Mouse (Mus musculus) urinary bladder, postnatal 36 days (tissue): ENCODE data around the gene 1500009C09Rik.

ENCODE experiments used
- DNase-seq, 2 experiments: peaks; one replicate each; pipeline ENCODE4 v3.0.0; 2022; ENCODE audit warnings: low spot score in 2 of 2, mixed read lengths in 1 of 2

The 1500009C09Rik gene

GRCm38 (mm10) chr15:82252097-82252496, at the start of gene 1500009C09Rik:
TSS of gene 1500009C09Rik (plus strand) at chr15:82252397.
- DNase-seq, result no peak

- DNase-seq, result no peak
Observed at GRCm38 (mm10) chr15:82203090-82203489, 49.1 kb upstream of the 1500009C09Rik start.

- DNase-seq, result no peak
Observed at GRCm38 (mm10) chr15:82203611-82204351, 48.4 kb upstream of the 1500009C09Rik start.

DNA sequence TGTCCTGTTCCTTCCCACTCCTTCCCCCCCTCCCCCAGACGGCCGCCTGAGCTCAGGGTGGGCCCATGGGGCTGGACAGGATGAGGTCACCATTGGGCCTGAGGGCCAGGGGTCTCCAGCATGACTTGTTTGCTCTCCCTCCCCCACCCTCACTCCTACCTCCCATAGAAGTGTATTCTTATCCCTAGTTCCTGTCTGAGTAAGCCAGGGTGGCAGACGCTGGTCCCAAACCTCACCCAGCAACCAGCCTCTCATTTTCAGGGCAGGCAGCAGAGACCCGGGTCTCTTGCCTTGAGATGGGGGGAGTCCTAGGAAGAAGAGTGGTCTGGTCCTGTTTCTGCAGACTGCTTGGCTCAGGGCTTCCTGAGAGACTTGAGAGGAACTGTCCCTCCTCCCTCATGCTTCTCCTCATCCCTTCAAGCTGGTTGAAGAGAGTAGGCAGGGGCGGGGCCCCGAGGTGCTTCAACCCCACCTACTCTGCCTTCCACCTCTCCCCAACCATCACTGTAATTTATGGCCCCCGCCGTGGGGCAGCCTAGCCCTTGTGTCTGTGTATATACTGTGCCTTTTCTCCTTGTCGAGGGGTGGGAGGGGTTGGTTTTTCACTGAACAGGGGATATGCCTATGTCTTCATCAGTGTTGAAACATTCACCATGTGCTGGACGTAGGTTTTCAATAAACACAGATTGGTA, 47.4 kb upstream of the 1500009C09Rik start:
- no peak for DNase-seq

DNA sequence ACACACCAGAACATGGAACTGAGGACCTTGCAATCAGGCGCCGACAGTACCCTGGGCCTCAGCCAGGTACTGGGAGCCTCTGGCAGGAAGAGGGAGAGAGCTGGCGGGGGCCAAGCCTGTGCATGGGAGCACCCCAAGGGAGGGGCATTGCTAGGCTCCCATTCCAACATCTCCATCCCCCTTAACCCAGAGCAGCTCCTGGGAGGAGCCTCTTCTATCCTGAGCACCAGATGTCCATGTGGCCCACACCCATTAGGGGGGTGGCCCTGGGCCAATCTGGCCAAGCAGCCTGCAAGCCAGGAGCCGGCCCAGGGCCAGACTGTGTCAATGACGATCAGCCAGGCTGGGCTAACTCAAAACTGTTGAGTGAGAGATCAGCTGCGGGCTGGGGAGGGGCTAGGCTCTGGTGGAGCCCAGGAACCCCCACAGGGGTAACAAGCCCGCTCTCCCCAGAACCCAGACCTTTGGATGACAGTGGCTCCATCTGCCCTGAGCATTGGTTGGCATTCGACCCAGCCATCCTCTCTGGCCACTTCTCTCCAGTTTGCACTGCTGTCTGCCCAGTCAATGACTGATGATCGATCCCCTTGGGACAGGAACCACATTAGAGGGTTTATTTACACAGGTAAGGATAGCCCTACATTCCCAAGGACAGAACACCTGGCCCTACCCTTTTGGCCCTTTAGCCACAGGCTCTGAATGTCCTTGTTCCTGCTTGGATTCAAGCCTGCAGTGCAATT, 45.7 kb upstream of the 1500009C09Rik start:
- peak; percentile 36 to 63 for DNase-seq

DNA sequence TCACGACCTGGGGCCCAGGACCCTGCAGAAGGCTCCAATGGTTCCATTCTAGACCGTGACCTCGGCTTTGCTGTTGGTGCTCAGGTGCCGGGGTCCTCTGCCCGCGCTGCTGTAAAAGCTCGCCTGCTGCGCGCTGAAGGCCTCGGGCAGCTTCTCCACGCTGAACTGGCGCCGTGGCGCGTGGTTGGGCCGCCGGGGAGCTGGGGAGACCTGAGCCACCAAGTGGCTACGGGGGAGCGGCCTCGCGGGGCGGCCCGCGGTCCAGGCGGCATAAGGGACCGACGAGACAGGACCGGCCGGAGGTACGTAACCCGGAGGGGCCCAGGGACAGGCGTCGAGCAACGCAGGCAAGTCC, 45.1 kb upstream of the 1500009C09Rik start:
- DNase-seq, result no peak

- no peak for DNase-seq
Observed at GRCm38 (mm10) chr15:82207504-82208219, 44.5 kb upstream of the 1500009C09Rik start.

DNA sequence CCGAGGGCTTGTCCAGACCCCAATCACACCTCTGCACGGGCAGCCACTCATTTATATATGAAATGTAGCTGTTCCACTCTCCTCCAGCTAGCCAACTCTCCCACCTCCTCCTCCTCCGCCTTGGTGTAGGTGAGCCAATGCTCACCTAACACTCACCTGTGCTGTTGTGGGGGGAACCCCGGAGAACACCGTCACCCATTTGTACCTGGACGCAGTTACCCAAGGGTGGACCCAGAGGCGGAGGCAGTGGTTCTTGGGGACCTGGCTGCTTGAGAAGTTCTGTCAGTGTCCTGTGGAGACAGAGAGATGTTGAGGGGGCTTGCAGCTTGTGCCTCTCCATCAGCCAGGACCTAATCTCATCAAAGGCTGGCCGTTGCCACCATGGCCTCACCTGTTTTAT, 43.9 kb upstream of the 1500009C09Rik start:
- DNase-seq, result no peak

GRCm38 (mm10) chr15:82209295-82210050, 42.7 kb upstream of the 1500009C09Rik start:
- DNase-seq, result no peak

DNA sequence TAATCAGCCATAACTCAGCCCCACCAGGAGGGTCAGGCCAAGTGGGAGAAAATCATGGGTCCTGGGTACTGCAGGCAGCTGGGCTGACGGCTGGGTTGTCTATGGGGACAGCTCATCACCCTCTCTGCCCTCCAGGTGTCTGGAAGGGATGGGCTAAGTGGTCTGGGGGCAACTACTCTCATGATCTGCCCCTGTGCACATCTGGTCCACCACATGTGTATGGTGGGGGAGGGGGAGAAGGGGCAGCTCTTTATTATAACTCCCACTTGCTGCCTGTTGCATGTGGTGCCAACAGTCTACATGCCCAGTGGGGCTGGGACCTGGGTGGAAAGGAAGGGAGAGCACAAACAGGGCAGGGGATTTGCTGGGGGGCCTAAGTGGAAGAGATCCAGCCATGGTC, 41.4 kb upstream of the 1500009C09Rik start:
- no peak for DNase-seq

DNA sequence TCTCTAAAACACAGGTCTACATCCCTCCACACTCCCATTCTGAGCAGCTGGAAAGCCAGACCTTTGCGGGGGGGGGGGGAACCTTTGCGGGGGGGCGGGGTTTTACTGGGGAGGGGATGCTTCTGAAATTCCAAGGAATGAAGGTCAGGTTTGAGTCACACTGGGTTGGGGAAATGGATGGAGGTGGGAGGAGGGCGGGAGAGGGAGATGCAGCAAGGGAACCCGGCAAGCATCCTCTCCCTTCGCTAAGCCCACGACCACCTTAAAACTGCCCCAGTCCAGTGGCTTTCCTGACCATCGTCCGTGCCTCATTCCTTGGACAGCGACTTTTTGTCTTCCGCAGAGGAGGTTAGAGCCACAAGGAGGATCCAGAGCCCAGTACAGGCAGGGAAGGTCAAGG, 40.9 kb upstream of the 1500009C09Rik start:
- DNase-seq, result no peak

- no peak for DNase-seq
Observed at GRCm38 (mm10) chr15:82211911-82212751, 40.1 kb upstream of the 1500009C09Rik start.

GRCm38 (mm10) chr15:82212752-82213063, 39.5 kb upstream of the 1500009C09Rik start, which contains the start of gene Shisa8:
TSS of gene Shisa8 (minus strand) at chr15:82212815.
- DNase-seq, result no peak

- DNase-seq, result no peak
Observed at GRCm38 (mm10) chr15:82213222-82213621, 39.0 kb upstream of the 1500009C09Rik start.

GRCm38 (mm10) chr15:82215332-82216046, 36.7 kb upstream of the 1500009C09Rik start:
- DNase-seq, result no peak

GRCm38 (mm10) chr15:82216142-82216827, 35.9 kb upstream of the 1500009C09Rik start:
- DNase-seq, result no peak

DNA sequence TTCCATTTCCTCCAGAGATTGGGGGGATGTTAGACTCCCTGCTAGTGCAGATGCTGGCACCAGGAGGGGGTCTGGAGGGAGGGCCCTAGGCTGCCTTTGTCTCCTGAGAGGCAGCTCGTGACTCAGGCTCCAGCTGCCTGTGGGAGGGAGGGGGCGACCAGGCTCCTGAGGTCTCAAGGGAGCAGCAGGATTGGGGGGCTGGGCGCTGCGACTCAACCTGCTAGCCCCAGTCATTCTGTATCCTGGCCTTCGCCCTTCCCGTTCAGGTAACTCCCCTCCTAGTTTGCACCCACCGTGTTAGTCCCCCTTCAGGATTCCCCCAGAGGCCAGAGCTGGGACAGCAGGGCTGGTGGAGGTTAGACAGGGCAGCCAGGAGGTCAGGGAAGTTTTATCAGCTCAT, 35.2 kb upstream of the 1500009C09Rik start:
- no peak for DNase-seq

DNA sequence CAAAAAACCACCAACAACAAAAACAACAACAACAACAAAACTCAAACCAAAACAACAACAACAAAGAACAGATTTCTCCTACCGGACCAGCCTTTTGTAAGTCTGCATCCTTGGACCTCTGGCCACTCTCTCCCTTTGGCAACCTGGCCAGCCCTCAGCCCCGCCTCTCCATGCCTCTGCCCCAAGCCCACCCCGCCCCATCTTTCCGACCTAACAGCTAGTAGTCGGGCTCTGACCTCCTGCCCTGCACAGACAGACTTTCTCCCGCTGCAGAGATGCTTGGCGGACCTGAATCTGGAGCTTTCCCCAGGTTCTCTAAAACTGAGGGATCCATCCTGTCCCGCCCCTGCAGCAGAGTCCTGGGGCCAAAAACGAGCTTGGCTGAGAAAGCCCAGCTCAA, 34.2 kb upstream of the 1500009C09Rik start:
- DNase-seq, result no peak
